Mouse (Mus musculus): ENCODE results near the gene Fkbp9. TPM values are rescaled to one million over a fixed set of nuclear protein-coding genes. Genes with fewer than 3 reads are reported as not detected.

The Fkbp9 gene
- polyA plus RNA-seq, 2 experiments = 15.3 to 19.1 TPM

DNA sequence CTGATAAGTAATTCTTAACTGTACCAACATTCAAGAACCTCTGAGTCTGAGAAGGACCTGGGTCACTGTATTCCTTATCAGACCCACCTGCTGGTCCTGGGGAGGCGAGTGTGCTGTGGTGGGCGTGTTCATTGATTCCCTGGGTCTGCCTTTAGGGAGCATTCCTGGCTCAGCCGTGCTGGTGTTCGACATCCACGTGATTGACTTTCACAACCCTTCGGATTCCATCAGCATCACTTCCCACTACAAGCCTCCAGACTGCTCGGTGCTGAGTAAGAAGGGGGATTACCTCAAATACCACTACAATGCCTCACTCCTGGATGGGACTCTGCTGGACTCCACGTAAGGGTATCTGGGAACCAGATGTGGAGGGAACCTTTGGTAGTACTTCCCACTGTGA is 36.7 kb downstream of the Fkbp9 start:
- DNase-seq (ENCODE audit: low read depth in 3 of 3, low spot score in 3 of 3) (no peak), ATAC-seq (ENCODE audit: insufficient read depth) (peak; percentile 54; the same call in 1 of the 2 replicates)
- Histone ChIP-seq H3K9me3 (ENCODE audit: control insufficient read depth, low read length) (no peaks in the 10 kb centered on the region), H3K4me1 (replicated peaks; ENCODE audit: control insufficient read depth in 2 of 2, insufficient read depth in 2 of 2, low read length in 1 of 2) (peaks cover 6 to 25% of the 10 kb centered on the region in 2 experiments), H3K27me3 (ENCODE audit: control insufficient read depth, insufficient read depth, low read length) (no peaks in the 10 kb centered on the region), H3K4me2 (ENCODE audit: low read depth) (no peak overlapping the region), H3K27ac (no peak overlapping the region), H3K36me3 (replicated peaks; ENCODE audit: control insufficient read depth, insufficient read depth, low read depth) (no peaks in the 10 kb centered on the region), H3K4me3 (ENCODE audit: insufficient read depth in 1 of 2, low read depth in 2 of 2, low read length in 2 of 2) (no peak overlapping the region), H3K9ac (replicated peaks) (no peak overlapping the region)
- TF ChIP-seq EP300 (IDR thresholded peaks at IDR 0.05; ENCODE audit: low read depth) = no peak
- TF ChIP-seq CTCF (IDR thresholded peaks at IDR 0.05; ENCODE audit: low read depth) = no peak
- 44% methylated on average over 8 of the region's 8 CpGs for WGBS (ENCODE audit: insufficient replicate concordance)

DNA sequence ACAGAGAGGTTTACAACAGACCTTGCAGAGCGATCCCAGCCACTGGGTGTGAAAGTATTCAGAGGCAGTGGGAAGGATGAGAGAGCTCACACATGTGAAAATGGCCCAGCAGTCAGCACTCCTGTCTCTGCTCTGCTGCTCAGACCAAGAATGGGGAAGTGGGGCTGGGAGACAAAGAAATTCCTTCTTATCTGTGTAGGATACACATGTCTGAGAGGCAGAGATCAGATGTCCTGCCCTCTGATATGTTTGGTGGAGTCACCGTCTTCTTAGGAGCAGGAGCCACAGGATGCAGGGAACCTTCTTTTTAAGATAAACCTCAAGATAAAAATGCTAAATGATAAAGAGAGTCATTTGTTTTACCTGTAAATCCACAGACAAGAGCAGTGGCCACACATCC is 38.2 kb downstream of the Fkbp9 start:
- peak; percentile 29; the same call in 1 of the 2 replicates for ATAC-seq (ENCODE audit: insufficient read depth)
- H3K27me3 ChIP-seq (ENCODE audit: control insufficient read depth, insufficient read depth, low read length) = no peaks in the 10 kb centered on the region
- no peak for TF ChIP-seq EP300 (IDR thresholded peaks at IDR 0.05; ENCODE audit: low read depth)
- no peak for TF ChIP-seq CTCF (IDR thresholded peaks at IDR 0.05; ENCODE audit: low read depth)
- no peak for DNase-seq (ENCODE audit: low read depth in 3 of 3, low spot score in 3 of 3)
- H3K4me3 ChIP-seq (ENCODE audit: insufficient read depth in 1 of 2, low read depth in 2 of 2, low read length in 2 of 2) = no peak overlapping the region
- H3K9me3 ChIP-seq (ENCODE audit: control insufficient read depth, low read length) = no peaks in the 10 kb centered on the region
- H3K4me1 ChIP-seq (replicated peaks; ENCODE audit: control insufficient read depth in 2 of 2, insufficient read depth in 2 of 2, low read length in 1 of 2) = peaks cover 6 to 25% of the 10 kb centered on the region in 2 experiments
- H3K36me3 ChIP-seq (replicated peaks; ENCODE audit: control insufficient read depth, insufficient read depth, low read depth) = no peaks in the 10 kb centered on the region
- H3K27ac ChIP-seq = no peak overlapping the region
- H3K4me2 ChIP-seq (ENCODE audit: low read depth) = no peak overlapping the region
- no peak overlapping the region for H3K9ac ChIP-seq (replicated peaks)
- 11% methylated on average over 2 of the region's 2 CpGs for WGBS (ENCODE audit: insufficient replicate concordance)

DNA sequence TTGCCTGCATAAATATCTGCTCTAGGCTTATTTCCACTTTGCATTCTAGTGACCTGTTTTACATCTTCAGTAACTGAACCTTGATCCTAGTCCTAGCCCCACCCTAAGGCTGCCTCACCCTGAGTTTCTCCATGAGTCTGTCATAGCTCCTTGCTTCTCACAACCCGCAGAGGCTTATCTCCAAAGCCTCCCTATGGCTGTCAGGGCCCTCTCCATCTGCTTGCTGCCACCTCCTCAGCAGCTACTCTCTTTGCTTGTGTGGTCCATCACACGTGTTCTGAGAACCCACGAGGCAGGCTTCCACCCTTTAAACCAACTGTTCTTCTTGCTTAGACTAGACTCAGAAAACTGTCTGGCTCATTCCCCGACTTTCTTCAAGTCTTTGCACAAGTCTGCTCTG is 45.0 kb downstream of the Fkbp9 start:
- WGBS (ENCODE audit: insufficient replicate concordance) = 36% methylated on average over 4 of the region's 4 CpGs
- DNase-seq (ENCODE audit: low read depth in 3 of 3, low spot score in 3 of 3) (no peak), ATAC-seq (ENCODE audit: insufficient read depth) (peak; percentile 49; the same call in 1 of the 2 replicates)
- H3K4me1 ChIP-seq (replicated peaks; ENCODE audit: control insufficient read depth in 2 of 2, insufficient read depth in 2 of 2, low read length in 1 of 2) = peaks cover 3 to 19% of the 10 kb centered on the region in 2 experiments
- H3K36me3 ChIP-seq (replicated peaks; ENCODE audit: control insufficient read depth, insufficient read depth, low read depth) = peaks cover 17% of the 10 kb centered on the region
- no peaks in the 10 kb centered on the region for H3K27me3 ChIP-seq (ENCODE audit: control insufficient read depth, insufficient read depth, low read length)
- TF ChIP-seq EP300 (IDR thresholded peaks at IDR 0.05; ENCODE audit: low read depth) (no peak), CTCF (IDR thresholded peaks at IDR 0.05; ENCODE audit: low read depth) (no peak)
- no peaks in the 10 kb centered on the region for H3K9me3 ChIP-seq (ENCODE audit: control insufficient read depth, low read length)
- no peak overlapping the region for H3K4me3 ChIP-seq (ENCODE audit: insufficient read depth in 1 of 2, low read depth in 2 of 2, low read length in 2 of 2)
- no peak overlapping the region for H3K9ac ChIP-seq (replicated peaks)
- H3K27ac ChIP-seq = no peak overlapping the region
- no peak overlapping the region for H3K4me2 ChIP-seq (ENCODE audit: low read depth)

DNA sequence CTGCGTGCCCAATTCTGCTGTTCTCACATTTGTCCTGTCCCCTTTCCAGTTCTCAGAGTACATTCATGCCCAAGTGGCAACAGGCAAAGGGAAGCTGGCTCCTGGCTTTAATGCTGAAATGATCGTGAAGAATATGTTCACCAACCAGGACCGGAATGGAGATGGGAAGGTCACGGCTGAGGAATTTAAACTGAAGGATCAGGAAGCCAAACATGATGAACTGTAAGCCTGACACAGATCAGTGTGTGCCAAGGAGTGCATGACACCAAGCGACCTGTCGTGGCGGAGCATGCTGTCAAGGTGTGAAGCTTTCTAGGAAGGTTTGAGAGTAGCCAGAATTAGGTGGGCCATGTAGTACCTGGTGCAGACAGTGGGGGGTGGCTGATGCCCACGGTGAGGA is 46.1 kb downstream of the Fkbp9 start:
- Histone ChIP-seq H3K9me3 (ENCODE audit: control insufficient read depth, low read length) (no peaks in the 10 kb centered on the region), H3K36me3 (replicated peaks; ENCODE audit: control insufficient read depth, insufficient read depth, low read depth) (peaks cover 27% of the 10 kb centered on the region), H3K4me2 (ENCODE audit: low read depth) (no peak overlapping the region), H3K27me3 (ENCODE audit: control insufficient read depth, insufficient read depth, low read length) (no peaks in the 10 kb centered on the region), H3K27ac (no peak overlapping the region), H3K4me3 (ENCODE audit: insufficient read depth in 1 of 2, low read depth in 2 of 2, low read length in 2 of 2) (no peak overlapping the region), H3K4me1 (replicated peaks; ENCODE audit: control insufficient read depth in 2 of 2, insufficient read depth in 2 of 2, low read length in 1 of 2) (peaks cover 3 to 19% of the 10 kb centered on the region in 2 experiments), H3K9ac (replicated peaks) (no peak overlapping the region)
- no peak for ATAC-seq (ENCODE audit: insufficient read depth)
- TF ChIP-seq CTCF (IDR thresholded peaks at IDR 0.05; ENCODE audit: low read depth) (peak; percentile 51), EP300 (IDR thresholded peaks at IDR 0.05; ENCODE audit: low read depth) (no peak)
- DNase-seq (ENCODE audit: low read depth in 3 of 3, low spot score in 3 of 3) = no peak
- 83% methylated on average over 8 of the region's 8 CpGs for WGBS (ENCODE audit: insufficient replicate concordance)

DNA sequence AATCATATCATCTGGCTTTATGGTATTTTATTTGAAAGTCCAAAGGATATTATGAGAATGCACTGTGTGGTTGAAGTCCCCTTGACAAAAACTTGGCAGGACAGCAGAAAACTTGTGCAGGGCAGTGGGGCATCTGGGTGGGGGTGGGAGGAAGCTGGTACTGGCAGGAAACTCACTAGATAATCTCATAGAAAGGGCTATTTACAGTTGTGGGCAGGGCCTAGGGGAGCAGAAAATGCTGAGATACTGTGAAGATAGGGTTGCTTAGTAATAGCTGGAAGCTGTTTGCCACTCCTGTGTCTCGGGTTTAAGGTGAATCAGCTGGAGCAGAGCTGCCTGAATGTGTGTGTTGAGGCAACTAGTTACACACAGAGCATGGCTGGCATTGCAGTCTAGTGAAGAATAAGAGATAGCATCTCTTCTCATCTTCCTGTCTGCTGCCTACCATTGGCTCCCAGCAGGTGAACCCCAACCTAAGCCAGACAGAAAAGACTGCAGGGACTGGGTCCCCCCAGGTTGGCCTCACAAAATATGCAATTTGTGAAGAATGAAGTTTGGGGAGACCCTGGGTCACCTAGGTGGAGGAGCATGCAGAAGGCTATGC is 47.6 kb downstream of the Fkbp9 start:
- Histone ChIP-seq H3K4me1 (replicated peaks; ENCODE audit: control insufficient read depth in 2 of 2, insufficient read depth in 2 of 2, low read length in 1 of 2) (peaks cover 3 to 19% of the 10 kb centered on the region in 2 experiments), H3K27me3 (ENCODE audit: control insufficient read depth, insufficient read depth, low read length) (no peaks in the 10 kb centered on the region), H3K36me3 (replicated peaks; ENCODE audit: control insufficient read depth, insufficient read depth, low read depth) (peaks cover 42% of the 10 kb centered on the region), H3K27ac (no peak overlapping the region), H3K9me3 (ENCODE audit: control insufficient read depth, low read length) (no peaks in the 10 kb centered on the region), H3K4me2 (ENCODE audit: low read depth) (no peak overlapping the region), H3K4me3 (ENCODE audit: insufficient read depth in 1 of 2, low read depth in 2 of 2, low read length in 2 of 2) (no peak overlapping the region), H3K9ac (replicated peaks) (no peak overlapping the region)
- DNase-seq (ENCODE audit: low read depth in 3 of 3, low spot score in 3 of 3) (no peak), ATAC-seq (ENCODE audit: insufficient read depth) (peak; percentile 67)
- 4% methylated on average over 1 of the region's 1 CpGs for WGBS (ENCODE audit: insufficient replicate concordance)
- no peak for TF ChIP-seq CTCF (IDR thresholded peaks at IDR 0.05; ENCODE audit: low read depth)
- TF ChIP-seq EP300 (IDR thresholded peaks at IDR 0.05; ENCODE audit: low read depth) = no peak

Data from liver, embryonic 14.5 days (tissue).